Mouse (Mus musculus): ENCODE results near the gene Gadd45g. TPM values are rescaled to one million over a fixed set of nuclear protein-coding genes. Genes with fewer than 3 reads are reported as not detected.
A peak's percentile ranks its signal among the peaks of the same experiment; 100 is the strongest.

Gadd45g gene
- polyA plus RNA-seq, 1 experiment from 2014 or later: 256 TPM

DNA sequence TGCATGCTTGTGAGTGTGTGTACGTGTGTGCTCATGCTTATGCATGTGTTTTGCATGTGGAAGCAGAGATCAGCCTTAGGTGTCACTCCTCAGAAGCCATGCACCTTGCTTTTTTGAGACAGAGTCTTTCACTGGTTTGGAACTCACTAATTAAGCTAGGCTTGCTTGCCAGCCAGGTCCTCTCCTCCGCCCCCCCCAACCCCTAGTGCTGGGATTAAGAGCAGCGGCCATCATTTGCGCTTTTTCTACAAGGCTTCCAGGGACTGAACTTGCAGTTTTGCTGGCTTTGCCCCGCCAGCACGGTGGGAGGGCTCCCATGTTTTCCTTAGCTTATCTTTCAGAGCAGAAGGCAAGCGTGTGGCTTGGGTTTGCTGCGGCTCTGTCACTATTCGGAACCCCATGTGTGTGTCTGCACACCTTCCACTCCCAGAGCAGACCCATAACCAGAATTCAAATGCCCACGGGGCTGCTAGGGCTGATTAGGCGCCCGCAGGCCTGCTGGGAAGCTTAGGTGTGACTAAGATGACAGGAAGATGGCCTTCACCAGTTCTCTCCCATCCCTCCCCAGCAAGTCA, 4.8 kb upstream of the Gadd45g start:
- Histone ChIP-seq H3K9ac (ENCODE audit: low read length) (no peak overlapping the region), H3K4me3 (ENCODE audit: low read depth, low read length) (no peak overlapping the region), H3K36me3 (ENCODE audit: control insufficient read depth, insufficient read depth, low read length) (no peaks in the 10 kb centered on the region), H3K27ac (ENCODE audit: low read depth, low read length) (peak overlapping the region; percentile 30), H3K4me2 (peak overlapping the region; percentile 33), H3K9me3 (ENCODE audit: control insufficient read depth, low read length) (no peaks in the 10 kb centered on the region), H3K4me1 (ENCODE audit: control insufficient read depth, insufficient read depth, low read length) (peaks cover 24% of the 10 kb centered on the region), H3K27me3 (ENCODE audit: control insufficient read depth, insufficient read depth, low read length) (peaks cover 55% of the 10 kb centered on the region)
- ATAC-seq (ENCODE audit: low FRiP score) (no peak), DNase-seq (ENCODE audit: low spot score, missing footprints) (peak; percentile 91)
- WGBS: 7% methylated on average over 12 of the region's 12 CpGs

DNA sequence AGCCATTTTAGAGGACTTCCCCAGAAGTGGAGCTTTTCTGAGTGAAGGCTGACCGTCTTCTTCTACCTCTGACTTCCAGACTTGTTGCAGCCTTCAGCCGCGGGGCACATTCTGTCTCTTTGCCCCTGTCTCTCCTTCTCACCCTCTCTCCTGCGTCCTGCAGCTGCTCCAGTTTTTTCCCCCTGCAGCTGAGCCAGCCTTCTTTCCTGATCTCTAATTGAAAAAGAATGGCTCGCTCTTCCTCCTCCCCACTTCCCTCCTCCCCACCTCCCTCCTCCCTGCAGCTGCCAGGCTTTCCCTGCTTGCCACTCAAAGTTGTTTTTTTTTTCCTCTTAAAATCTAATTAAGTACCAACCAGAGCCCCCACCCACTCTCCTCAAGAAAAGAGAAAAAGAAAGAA, 4.3 kb upstream of the Gadd45g start:
- Histone ChIP-seq H3K4me3 (ENCODE audit: low read depth, low read length) (no peak overlapping the region), H3K9me3 (ENCODE audit: control insufficient read depth, low read length) (no peaks in the 10 kb centered on the region), H3K27me3 (ENCODE audit: control insufficient read depth, insufficient read depth, low read length) (peaks cover 55% of the 10 kb centered on the region), H3K9ac (ENCODE audit: low read length) (0 out of 2 replicates have a peak overlapping the region, but pooled peaks have one; percentile 1), H3K27ac (ENCODE audit: low read depth, low read length) (peak overlapping the region; percentile 30), H3K4me1 (ENCODE audit: control insufficient read depth, insufficient read depth, low read length) (peaks cover 26% of the 10 kb centered on the region), H3K4me2 (peak overlapping the region; percentile 33), H3K36me3 (ENCODE audit: control insufficient read depth, insufficient read depth, low read length) (no peaks in the 10 kb centered on the region)
- WGBS: 2% methylated on average over 5 of the region's 5 CpGs
- DNase-seq (ENCODE audit: low spot score, missing footprints): no peak
- no peak for ATAC-seq (ENCODE audit: low FRiP score)

DNA sequence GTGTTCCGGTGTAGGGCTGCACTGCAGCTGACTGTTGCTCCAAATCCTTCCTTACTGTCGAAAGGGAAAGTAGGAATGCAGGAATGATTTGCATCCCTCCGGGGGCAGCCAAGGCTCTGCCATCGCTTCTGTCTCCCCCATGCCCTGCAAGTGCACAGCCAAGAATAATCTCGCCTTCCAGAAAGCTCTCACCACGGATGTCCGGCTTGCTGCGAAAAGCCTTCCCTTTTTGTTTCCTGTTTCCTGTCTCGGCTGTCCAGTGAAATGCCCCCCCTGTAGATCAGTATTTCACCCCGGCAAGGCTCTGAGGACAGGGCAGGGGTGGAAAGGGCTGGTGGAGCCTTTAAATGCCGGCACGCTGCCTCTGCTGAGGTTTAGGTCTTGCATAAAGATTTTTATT, 3.7 kb upstream of the Gadd45g start:
- Histone ChIP-seq H3K4me2 (peak overlapping the region; percentile 14; the same call in 1 of the 2 replicates), H3K27ac (ENCODE audit: low read depth, low read length) (no peak overlapping the region), H3K36me3 (ENCODE audit: control insufficient read depth, insufficient read depth, low read length) (no peaks in the 10 kb centered on the region), H3K4me3 (ENCODE audit: low read depth, low read length) (no peak overlapping the region), H3K9ac (ENCODE audit: low read length) (no peak overlapping the region), H3K4me1 (ENCODE audit: control insufficient read depth, insufficient read depth, low read length) (peaks cover 26% of the 10 kb centered on the region), H3K9me3 (ENCODE audit: control insufficient read depth, low read length) (no peaks in the 10 kb centered on the region), H3K27me3 (ENCODE audit: control insufficient read depth, insufficient read depth, low read length) (peaks cover 55% of the 10 kb centered on the region)
- 8% methylated on average over 12 of the region's 12 CpGs for WGBS
- ATAC-seq (ENCODE audit: low FRiP score): no peak
- no peak for DNase-seq (ENCODE audit: low spot score, missing footprints)

DNA sequence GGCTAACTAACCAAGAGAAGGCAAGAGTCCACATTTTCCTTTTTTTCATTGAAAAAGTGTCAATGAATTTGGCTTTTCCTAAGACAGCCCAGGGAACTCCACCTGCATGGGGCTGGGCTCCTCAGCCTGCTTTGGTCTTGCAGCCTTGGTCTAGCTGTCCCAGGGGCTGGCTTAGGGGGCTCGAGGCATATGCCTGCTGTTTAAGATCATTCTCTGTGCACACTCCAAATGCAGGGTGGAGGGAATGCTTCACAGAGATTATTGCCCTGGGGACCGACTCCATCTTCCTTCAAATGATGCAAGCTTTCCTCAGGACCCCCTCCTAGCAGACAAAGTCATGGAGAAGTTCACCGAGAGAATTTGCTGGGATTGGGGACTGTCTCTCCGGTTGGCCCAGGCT, 3.2 kb upstream of the Gadd45g start:
- H3K27ac ChIP-seq (ENCODE audit: low read depth, low read length): no peak overlapping the region
- no peaks in the 10 kb centered on the region for H3K9me3 ChIP-seq (ENCODE audit: control insufficient read depth, low read length)
- H3K4me1 ChIP-seq (ENCODE audit: control insufficient read depth, insufficient read depth, low read length): peaks cover 26% of the 10 kb centered on the region
- H3K4me3 ChIP-seq (ENCODE audit: low read depth, low read length): no peak overlapping the region
- H3K36me3 ChIP-seq (ENCODE audit: control insufficient read depth, insufficient read depth, low read length): no peaks in the 10 kb centered on the region
- ATAC-seq (ENCODE audit: low FRiP score) (no peak), DNase-seq (ENCODE audit: low spot score, missing footprints) (peak; percentile 86)
- 58% methylated on average over 4 of the region's 4 CpGs for WGBS
- H3K4me2 ChIP-seq: no peak overlapping the region
- peaks cover 55% of the 10 kb centered on the region for H3K27me3 ChIP-seq (ENCODE audit: control insufficient read depth, insufficient read depth, low read length)
- H3K9ac ChIP-seq (ENCODE audit: low read length): no peak overlapping the region

DNA sequence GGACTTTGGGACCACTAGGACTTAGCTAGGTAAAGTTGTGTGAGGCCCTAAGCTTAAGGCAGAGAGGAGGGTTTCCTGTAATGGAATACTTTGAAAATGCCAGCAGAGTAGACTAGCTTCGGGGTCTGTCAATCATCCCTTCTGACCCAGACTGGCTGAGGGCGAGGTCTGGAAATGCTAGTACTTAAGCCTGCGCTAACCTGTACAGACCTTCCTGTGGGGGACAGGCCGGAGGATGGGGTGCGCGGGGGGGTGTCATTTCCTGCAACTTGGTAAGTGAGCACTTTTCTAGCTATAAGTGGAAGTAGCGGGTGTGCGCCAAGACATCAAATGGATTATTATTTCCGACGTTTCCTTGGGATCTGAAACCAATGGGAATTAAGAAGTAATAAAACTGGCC, 2.4 kb upstream of the Gadd45g start:
- Histone ChIP-seq H3K4me2 (no peak overlapping the region), H3K9me3 (ENCODE audit: control insufficient read depth, low read length) (no peaks in the 10 kb centered on the region), H3K9ac (ENCODE audit: low read length) (no peak overlapping the region), H3K4me1 (ENCODE audit: control insufficient read depth, insufficient read depth, low read length) (peaks cover 33% of the 10 kb centered on the region), H3K36me3 (ENCODE audit: control insufficient read depth, insufficient read depth, low read length) (no peaks in the 10 kb centered on the region), H3K4me3 (ENCODE audit: low read depth, low read length) (no peak overlapping the region), H3K27ac (ENCODE audit: low read depth, low read length) (no peak overlapping the region), H3K27me3 (ENCODE audit: control insufficient read depth, insufficient read depth, low read length) (peaks cover 52% of the 10 kb centered on the region)
- WGBS: 88% methylated on average over 10 of the region's 10 CpGs
- DNase-seq (ENCODE audit: low spot score, missing footprints) (peak; percentile 76), ATAC-seq (ENCODE audit: low FRiP score) (no peak)

DNA sequence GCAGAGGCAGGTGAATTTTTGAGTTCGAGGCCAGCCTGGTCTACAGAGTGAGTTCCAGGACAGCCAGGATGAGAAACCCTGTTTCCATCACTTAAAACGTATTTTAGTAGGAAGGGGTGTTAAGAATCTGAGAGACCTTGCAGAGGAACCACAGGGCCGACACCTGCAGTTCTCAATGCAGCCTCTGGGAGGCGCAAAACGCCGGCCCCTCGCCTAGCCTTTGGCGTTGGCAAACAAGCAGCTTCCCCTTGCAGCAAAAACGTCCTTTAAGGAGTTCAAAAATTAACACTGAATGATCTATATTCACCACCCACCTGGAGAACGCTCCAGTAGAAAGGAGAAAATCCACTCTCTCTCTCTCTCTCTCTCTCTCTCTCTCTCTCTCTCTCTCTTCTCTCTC, 1.8 kb upstream of the Gadd45g start:
- Histone ChIP-seq H3K27me3 (ENCODE audit: control insufficient read depth, insufficient read depth, low read length) (peaks cover 48% of the 10 kb centered on the region), H3K36me3 (ENCODE audit: control insufficient read depth, insufficient read depth, low read length) (no peaks in the 10 kb centered on the region), H3K9me3 (ENCODE audit: control insufficient read depth, low read length) (no peaks in the 10 kb centered on the region), H3K27ac (ENCODE audit: low read depth, low read length) (no peak overlapping the region), H3K9ac (ENCODE audit: low read length) (no peak overlapping the region), H3K4me2 (no peak overlapping the region), H3K4me3 (ENCODE audit: low read depth, low read length) (no peak overlapping the region), H3K4me1 (ENCODE audit: control insufficient read depth, insufficient read depth, low read length) (peaks cover 38% of the 10 kb centered on the region)
- peak; percentile 98 for DNase-seq (ENCODE audit: low spot score, missing footprints)
- ATAC-seq (ENCODE audit: low FRiP score): no peak
- WGBS: 18% methylated on average over 10 of the region's 10 CpGs

DNA sequence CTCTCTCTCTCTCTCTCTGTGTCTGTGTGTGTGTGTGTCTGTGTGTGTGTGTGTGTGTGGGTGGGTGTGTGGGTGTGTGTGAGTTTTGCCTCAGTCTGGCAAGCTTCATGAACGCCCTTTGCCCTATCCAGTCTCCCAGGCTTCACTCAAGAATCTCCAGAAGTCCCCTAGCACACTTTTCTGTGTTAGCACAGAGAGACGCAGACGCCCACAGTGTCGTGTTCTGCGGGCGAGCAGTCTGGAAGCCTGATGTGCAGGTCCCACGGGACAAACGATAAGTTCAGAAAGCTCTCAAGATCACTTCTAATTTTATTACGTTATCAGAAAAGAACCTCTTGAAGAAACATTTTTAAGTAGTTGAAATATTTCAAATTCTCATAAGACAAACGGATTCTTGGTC, 1.4 kb upstream of the Gadd45g start:
- Histone ChIP-seq H3K9ac (ENCODE audit: low read length) (no peak overlapping the region; the same call in 1 of the 2 replicates), H3K36me3 (ENCODE audit: control insufficient read depth, insufficient read depth, low read length) (no peaks in the 10 kb centered on the region), H3K27me3 (ENCODE audit: control insufficient read depth, insufficient read depth, low read length) (peaks cover 50% of the 10 kb centered on the region), H3K9me3 (ENCODE audit: control insufficient read depth, low read length) (no peaks in the 10 kb centered on the region), H3K4me2 (peak overlapping the region; percentile 41; the same call in 1 of the 2 replicates), H3K27ac (ENCODE audit: low read depth, low read length) (peak overlapping the region; percentile 78; the same call in 1 of the 2 replicates), H3K4me1 (ENCODE audit: control insufficient read depth, insufficient read depth, low read length) (peaks cover 41% of the 10 kb centered on the region), H3K4me3 (ENCODE audit: low read depth, low read length) (peak overlapping the region; percentile 22; the same call in 1 of the 2 replicates)
- DNase-seq (ENCODE audit: low spot score, missing footprints) (peak; percentile 92), ATAC-seq (ENCODE audit: low FRiP score) (no peak)
- WGBS: 7% methylated on average over 10 of the region's 10 CpGs

DNA sequence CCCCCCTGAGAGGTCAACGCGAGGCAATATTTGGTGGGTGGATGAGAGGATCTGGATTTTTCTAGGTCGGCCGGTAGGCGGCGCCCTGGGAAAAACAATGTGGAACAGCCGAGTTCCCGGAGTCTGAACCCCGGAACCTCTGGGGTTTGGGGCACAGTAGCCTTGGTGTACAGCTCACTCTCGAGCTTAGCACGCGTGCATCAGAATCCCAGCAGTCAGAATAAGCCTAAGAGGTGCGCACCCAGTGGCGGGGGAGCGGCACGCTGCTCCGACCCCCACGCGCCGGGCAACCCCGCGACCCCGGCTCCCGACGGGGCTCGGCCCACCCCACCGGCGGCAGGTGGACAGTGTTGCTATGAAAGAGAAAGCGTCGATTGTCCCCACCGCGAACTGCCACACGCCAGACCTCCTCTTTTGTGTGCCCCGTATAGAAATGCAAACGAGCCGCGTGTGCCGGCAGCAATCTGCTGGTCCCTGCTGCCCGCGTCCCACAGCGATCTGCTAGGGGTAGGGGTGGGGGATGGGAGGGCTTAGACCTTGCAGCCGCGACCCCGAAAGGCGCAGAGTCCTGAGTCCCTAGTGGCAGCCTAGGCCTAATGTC, 787 bp upstream of the Gadd45g start:
- Histone ChIP-seq H3K36me3 (ENCODE audit: control insufficient read depth, insufficient read depth, low read length) (no peaks in the 10 kb centered on the region), H3K4me3 (ENCODE audit: low read depth, low read length) (peak overlapping the region; percentile 22), H3K9me3 (ENCODE audit: control insufficient read depth, low read length) (no peaks in the 10 kb centered on the region), H3K27me3 (ENCODE audit: control insufficient read depth, insufficient read depth, low read length) (peaks cover 50% of the 10 kb centered on the region), H3K9ac (ENCODE audit: low read length) (no peak overlapping the region; the same call in 1 of the 2 replicates), H3K4me1 (ENCODE audit: control insufficient read depth, insufficient read depth, low read length) (peaks cover 41% of the 10 kb centered on the region), H3K4me2 (peak overlapping the region; percentile 41), H3K27ac (ENCODE audit: low read depth, low read length) (peak overlapping the region; percentile 78)
- DNase-seq (ENCODE audit: low spot score, missing footprints) (peak; percentile 98), ATAC-seq (ENCODE audit: low FRiP score) (peak; percentile 78)
- WGBS: under 1% methylated on average over 45 of the region's 45 CpGs
